8 mouse cellular contexts compared by ENCODE assay signal in genomic region chr11:80696350-80696749, GRCm38 (mm10).
DNase-seq lines count a peak whose midpoint lies in the region; ATAC-seq and TF ChIP-seq lines count a peak whose summit lies in the region.
"Had no signal": no experiment of that assay in that cellular context is flagged by ENCODE, and none has a peak within 500 bp of the region (broad histone marks: within the 10 kb centered on the region; RNA-seq: fewer than 3 reads in every experiment).

No protein-coding gene starts in this region.

- H3K4me2 ChIP-seq in kidney, postnatal 0 days (ENCODE audit: low read length): no peak overlapping the region
- no peak overlapping the region for H3K4me2 ChIP-seq in neural tube, embryonic 15.5 days

- 5% methylated on average over 4 of the region's 4 CpGs for WGBS in kidney, postnatal 0 days
- WGBS in neural tube, embryonic 15.5 days: 8% methylated on average over 4 of the region's 4 CpGs

- H3K27me3 ChIP-seq in kidney, postnatal 0 days (ENCODE audit: insufficient read depth, low read length): no peaks in the 10 kb centered on the region
- H3K27me3 ChIP-seq in C2C12 (ENCODE audit: control insufficient read depth, insufficient read depth, insufficient read length): no peaks in the 10 kb centered on the region
- 0 out of 2 replicates have a peak, but pooled peaks cover 4% of the 10 kb centered on the region for H3K27me3 ChIP-seq in neural tube, embryonic 15.5 days (replicated peaks)

- H3K27ac ChIP-seq in kidney, postnatal 0 days: no peak overlapping the region
- no peak overlapping the region for H3K27ac ChIP-seq in neural tube, embryonic 15.5 days (replicated peaks)

- peak; percentile 92 for DNase-seq in kidney, postnatal 0 days (ENCODE audit: low spot score)
- DNase-seq in kidney, postnatal 4 days: no peak
- DNase-seq in NIH3T3 (ENCODE audit: low read depth): peak; percentile 82
- DNase-seq in skeletal muscle tissue, adult 2 months (ENCODE audit: low read depth, low spot score): peak; percentile 12

- no peak overlapping the region for H3K4me3 ChIP-seq in kidney, postnatal 0 days (replicated peaks; ENCODE audit: low read depth, low read length)
- no peak overlapping the region for H3K4me3 ChIP-seq in C2C12 (ENCODE audit: insufficient read depth, poor library complexity, severe bottlenecking)
- H3K4me3 ChIP-seq in neural tube, embryonic 15.5 days (replicated peaks): no peak overlapping the region
- H3K4me3 ChIP-seq: erythroblast, embryonic 14.5 days had no signal

- peak; percentile 89 for TF ChIP-seq CTCF in kidney, postnatal 0 days (IDR thresholded peaks at IDR 0.05; ENCODE audit: low read depth)
- peak; percentile 15 for TF ChIP-seq CTCF in C2C12 (IDR thresholded peaks at IDR 0.05; ENCODE audit: control insufficient read depth, insufficient read depth, insufficient read length)

- no peaks in the 10 kb centered on the region for H3K9me3 ChIP-seq in kidney, postnatal 0 days (replicated peaks; ENCODE audit: low read length)
- H3K9me3 ChIP-seq in neural tube, embryonic 15.5 days (replicated peaks): no peaks in the 10 kb centered on the region

- H3ac ChIP-seq in C2C12 (ENCODE audit: control insufficient read depth, insufficient read length, low read depth): no peak overlapping the region

- H3K9ac ChIP-seq in kidney, postnatal 0 days (ENCODE audit: low read depth, low read length): no peak overlapping the region
- no peak overlapping the region for H3K9ac ChIP-seq in neural tube, embryonic 15.5 days (replicated peaks)

- no peak for ATAC-seq in kidney, postnatal 0 days (replicated peaks; ENCODE audit: low FRiP score, low read depth)
- ATAC-seq in granulocyte monocyte progenitor cell, adult 5-6 weeks (replicated peaks; ENCODE audit: poor library complexity, severe bottlenecking): peak; percentile 53; the same call in 1 of the 2 replicates
- no peak for ATAC-seq in neural tube, embryonic 15.5 days (ENCODE audit: low FRiP score)

- H3K79me2 ChIP-seq in C2C12 (ENCODE audit: control insufficient read depth, insufficient read depth): no peaks in the 10 kb centered on the region

- H3K36me3 ChIP-seq in kidney, postnatal 0 days (ENCODE audit: insufficient read depth, low read length): no peaks in the 10 kb centered on the region
- H3K36me3 ChIP-seq in C2C12 (ENCODE audit: control insufficient read depth, insufficient read depth): no peaks in the 10 kb centered on the region
- no peaks in the 10 kb centered on the region for H3K36me3 ChIP-seq in neural tube, embryonic 15.5 days

- H3K4me1 ChIP-seq in kidney, postnatal 0 days (replicated peaks; ENCODE audit: insufficient read depth, low read length): no peaks in the 10 kb centered on the region
- H3K4me1 ChIP-seq in neural tube, embryonic 15.5 days: no peaks in the 10 kb centered on the region

- H3K79me3 ChIP-seq in C2C12 (ENCODE audit: low read depth): no peaks in the 10 kb centered on the region

TF ChIP-seq in C2C12, 6 proteins besides CTCF, POLR2A, EP300 and RAD21:
- TF ChIP-seq USF1 (IDR thresholded peaks at IDR 0.05; ENCODE audit: low read depth): no peak
- no peak for TF ChIP-seq MYOG (IDR thresholded peaks at IDR 0.05; ENCODE audit: control insufficient read depth, extremely low read depth, insufficient read length)
- no peak for TF ChIP-seq CEBPB (IDR thresholded peaks at IDR 0.05; ENCODE audit: low read depth)
- TF ChIP-seq MAX (IDR thresholded peaks at IDR 0.05): no peak
- TF ChIP-seq FOSL1 (IDR thresholded peaks at IDR 0.05; ENCODE audit: insufficient read depth, low read length, poor library complexity, severe bottlenecking): no peak
- no peak for TF ChIP-seq MYOD1 (IDR thresholded peaks at IDR 0.05; ENCODE audit: control insufficient read depth, insufficient read length, low read depth)

Comparison
In these comparisons a context has a peak if more than half of its experiments do, and no peak if none do; other contexts are left out.
1. DNase-seq: peak in kidney, postnatal 0 days (single experiment), NIH3T3 (single experiment) and skeletal muscle tissue, adult 2 months (single experiment); none in kidney, postnatal 4 days (0 of 2).